ENCODE assay signal across 16 mouse cellular contexts in the genomic region with DNA sequence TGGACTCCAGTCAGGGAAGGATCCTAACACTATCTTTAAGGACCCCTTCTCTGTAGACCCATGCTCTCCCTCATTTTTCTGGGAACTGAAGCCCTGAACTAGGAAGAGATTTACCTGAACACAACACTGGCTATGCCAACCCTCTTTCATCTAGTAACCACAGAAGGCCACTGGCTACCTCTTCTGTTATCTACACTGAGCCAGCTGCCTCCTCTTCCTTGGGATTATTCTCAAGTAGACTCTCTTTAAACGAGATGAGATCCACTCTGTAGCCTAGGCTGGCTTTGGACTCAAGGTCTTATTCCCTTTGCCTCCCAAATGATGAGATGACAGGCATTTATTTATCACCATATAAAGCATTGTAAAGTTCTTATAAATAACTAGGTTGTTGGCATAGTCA. TPM values are rescaled to one million over a fixed set of nuclear protein-coding genes. Genes with fewer than 3 reads are reported as not detected.
DNase-seq lines count a peak whose midpoint lies in the region; ATAC-seq lines count a peak whose summit lies in the region.
"Had no signal": no experiment of that assay in that cellular context is flagged by ENCODE, and none has a peak within 500 bp of the region (broad histone marks: within the 10 kb centered on the region; RNA-seq: fewer than 3 reads in every experiment).

No protein-coding gene starts in this region.

- no peak for ATAC-seq in heart, embryonic 12.5 days (ENCODE audit: insufficient number of reproducible peaks, low FRiP score)
- ATAC-seq in heart, embryonic 11.5 days (replicated peaks; ENCODE audit: insufficient number of reproducible peaks, low FRiP score, low TSS enrichment), result no peak
- ATAC-seq in erythroblast, adult 5-6 weeks (replicated peaks; ENCODE audit: low FRiP score, poor library complexity, severe bottlenecking), result peak; percentile 29; the same call in 1 of the 2 replicates
- no peak for ATAC-seq in liver, embryonic 11.5 days (replicated peaks; ENCODE audit: low FRiP score)
- ATAC-seq: forebrain, embryonic 14.5 days; intestine, embryonic 15.5 days had no signal

- H3K27me3 ChIP-seq in heart, embryonic 12.5 days (replicated peaks), result no peaks in the 10 kb centered on the region
- no peaks in the 10 kb centered on the region for H3K27me3 ChIP-seq in heart, embryonic 11.5 days (ENCODE audit: control insufficient read depth, insufficient read depth, low read length)
- H3K27me3 ChIP-seq in liver, embryonic 11.5 days (replicated peaks; ENCODE audit: control insufficient read depth, insufficient read depth, low read length), result no peaks in the 10 kb centered on the region
- H3K27me3 ChIP-seq: CH12.LX; embryonic facial prominence, embryonic 15.5 days; hindbrain, embryonic 13.5 days; intestine, embryonic 15.5 days had no signal

- 0 out of 2 replicates have a peak overlapping the region, but pooled peaks have one; percentile 80 for H3K4me3 ChIP-seq in heart, embryonic 12.5 days
- no peak overlapping the region for H3K4me3 ChIP-seq in heart, embryonic 11.5 days (ENCODE audit: low read depth, low read length)
- H3K4me3 ChIP-seq in liver, embryonic 11.5 days (ENCODE audit: low read depth, low read length), result peak overlapping the region; percentile 97; the same call in 1 of the 2 replicates
- H3K4me3 ChIP-seq: layer of hippocampus, adult 2 months had no signal

- no peak overlapping the region for H3K9ac ChIP-seq in heart, embryonic 12.5 days
- no peak overlapping the region for H3K9ac ChIP-seq in heart, embryonic 11.5 days (ENCODE audit: low read depth, low read length)
- H3K9ac ChIP-seq in liver, embryonic 11.5 days (ENCODE audit: low read depth, low read length), result 0 out of 2 replicates have a peak overlapping the region, but pooled peaks have one; percentile 5
- H3K9ac ChIP-seq: embryonic facial prominence, embryonic 15.5 days had no signal

- peaks cover 23% of the 10 kb centered on the region for H3K4me1 ChIP-seq in heart, embryonic 12.5 days (replicated peaks)
- H3K4me1 ChIP-seq in heart, embryonic 11.5 days (ENCODE audit: control insufficient read depth, insufficient read depth, low read length), result peaks cover 6% of the 10 kb centered on the region; the same call in 1 of the 2 replicates
- peaks cover 19% of the 10 kb centered on the region for H3K4me1 ChIP-seq in liver, embryonic 11.5 days (replicated peaks; ENCODE audit: control insufficient read depth, insufficient read depth, low read length)

- H3K4me2 ChIP-seq in heart, embryonic 12.5 days, result no peak overlapping the region
- H3K4me2 ChIP-seq in heart, embryonic 11.5 days, result no peak overlapping the region
- peak overlapping the region; percentile 95 for H3K4me2 ChIP-seq in liver, embryonic 11.5 days

- H3K9me3 ChIP-seq in heart, embryonic 12.5 days (replicated peaks), result no peaks in the 10 kb centered on the region
- no peaks in the 10 kb centered on the region for H3K9me3 ChIP-seq in heart, embryonic 11.5 days (replicated peaks; ENCODE audit: control insufficient read depth, low read length)
- H3K9me3 ChIP-seq in liver, embryonic 11.5 days (ENCODE audit: control insufficient read depth, low read length), result no peaks in the 10 kb centered on the region
- H3K9me3 ChIP-seq: embryonic facial prominence, embryonic 15.5 days; heart, embryonic 10.5 days; hindbrain, embryonic 13.5 days; intestine, embryonic 15.5 days had no signal

- 21% methylated on average over 1 of the region's 1 CpGs for WGBS in heart, embryonic 12.5 days
- WGBS in heart, embryonic 11.5 days (ENCODE audit: insufficient replicate concordance), result 28% methylated on average over 1 of the region's 1 CpGs
- WGBS in liver, embryonic 11.5 days, result 25% methylated on average over 1 of the region's 1 CpGs

- no peak overlapping the region for H3K27ac ChIP-seq in heart, embryonic 12.5 days (ENCODE audit: poor library complexity, severe bottlenecking)
- H3K27ac ChIP-seq in heart, embryonic 11.5 days (ENCODE audit: low read depth, low read length), result no peak overlapping the region
- no peak overlapping the region for H3K27ac ChIP-seq in liver, embryonic 11.5 days (ENCODE audit: low read depth, low read length)
- H3K27ac ChIP-seq: heart, embryonic 10.5 days; hindbrain, embryonic 13.5 days; layer of hippocampus, adult 2 months had no signal

- DNase-seq in 416B (ENCODE audit: low read depth), result peak; percentile 17
- DNase-seq in liver, embryonic 11.5 days (ENCODE audit: low spot score), result no peak
- DNase-seq in adrenal gland, adult 2 months, result no peak
- DNase-seq in lung, postnatal 4 days, result no peak
- DNase-seq in adrenal gland, adult 8-10 months, result no peak
- DNase-seq: cerebellum, adult 9-11 months had no signal

- peaks cover 2% of the 10 kb centered on the region; the same call in 1 of the 2 replicates for H3K36me3 ChIP-seq in heart, embryonic 12.5 days
- no peaks in the 10 kb centered on the region for H3K36me3 ChIP-seq in heart, embryonic 11.5 days (ENCODE audit: control insufficient read depth, insufficient read depth, low read length)
- no peaks in the 10 kb centered on the region for H3K36me3 ChIP-seq in liver, embryonic 11.5 days (ENCODE audit: control insufficient read depth, insufficient read depth, low read length)
- H3K36me3 ChIP-seq: heart, embryonic 10.5 days had no signal

RNA-seq across cellular contexts. Expression of gene Sin3a, which starts 1.6 kb away (rescaled TPM):
- 29.3 and 29.6 TPM in 2 replicates for polyA plus RNA-seq in heart, embryonic 12.5 days (2016; fragmentation: Nextera tagmentation; extraction: Ambion mirVana)
- polyA plus RNA-seq in heart, embryonic 11.5 days (2014; fragmentation: Nextera tagmentation; extraction: Ambion mirVana), result 34.4 TPM in 2 replicates
- total RNA-seq in erythroblast, adult 5-6 weeks (2015; ENCODE audit: low replicate concordance), result 23.8 and 29.8 TPM in 2 replicates
- 24.5 and 35.1 TPM in 2 replicates for total RNA-seq in erythroblast, adult 5-6 weeks (2017; ENCODE audit: low replicate concordance)
- polyA plus RNA-seq in liver, embryonic 11.5 days (2014; fragmentation: Nextera tagmentation; extraction: Ambion mirVana), result 37.1 and 37.8 TPM in 2 replicates
- total RNA-seq in adrenal gland, adult 2 months (2021), result 10 to 100 TPM; 46.2 to 49.2 TPM
- 71.0 and 101 TPM in 2 replicates for polyA plus RNA-seq in adrenal gland, adult 2 months (2012; rRNA removed)
- 10 to 100 TPM; 43.5 to 69.7 (median 66.9) TPM for total RNA-seq in adrenal gland, adult 8-10 months (2022)
